Mouse (Mus musculus) forebrain, embryonic 15.5 days (tissue): ENCODE measurements at regions not wholly inside any gene's neighbourhood (a gene's known extent, or its start where the extent isn't known, plus 50 kb on each side); places are given as distances from the start of the nearest gene placed in this dataset.

ENCODE experiments used
- ATAC-seq: fragments of 200-750 bp; cut with Nextera tagmentation; replicated peaks from 2 replicates; pipeline ENCODE4 v1.8.0; 2017; ENCODE audit warnings: mild to moderate bottlenecking, moderate TSS enrichment, moderate library complexity
- H3K27ac ChIP-seq: fragments of 300-500 bp; sonication (generic); replicated peaks from 2 replicates; pipeline ENCODE4 v1.5.1; 2015; ENCODE audit warnings: mild to moderate bottlenecking, inconsistent platforms
- H3K27me3 ChIP-seq: fragments of 300-500 bp; sonication (generic); 2 replicates; pipeline ENCODE4 v1.6.1; 2015; ENCODE audit warnings: inconsistent platforms
- H3K36me3 ChIP-seq: fragments of 300-500 bp; sonication (generic); 2 replicates; pipeline ENCODE4 v1.6.1; 2015; ENCODE audit warnings: mild to moderate bottlenecking, inconsistent platforms
- H3K4me1 ChIP-seq: fragments of 300-500 bp; sonication (generic); 2 replicates; pipeline ENCODE4 v1.6.1; 2015; ENCODE audit warnings: inconsistent platforms
- H3K4me2 ChIP-seq: fragments of 300-500 bp; sonication (generic); replicated peaks from 2 replicates; pipeline ENCODE4 v1.6.1; 2015; ENCODE audit warnings: mild to moderate bottlenecking, inconsistent platforms
- H3K4me3 ChIP-seq: fragments of 300-500 bp; sonication (generic); 2 replicates; pipeline ENCODE4 v1.5.1; 2015; ENCODE audit warnings: mild to moderate bottlenecking, inconsistent platforms
- H3K9ac ChIP-seq: fragments of 300-500 bp; sonication (generic); replicated peaks from 2 replicates; pipeline ENCODE4 v1.6.1; 2015; ENCODE audit warnings: mild to moderate bottlenecking, inconsistent platforms
- H3K9me3 ChIP-seq: fragments of 300-500 bp; sonication (generic); 2 replicates; pipeline ENCODE4 v1.6.1; 2016; ENCODE audit warnings: inconsistent platforms
- WGBS: fragments of 180-500 bp; shearing (Covaris S2); methylation state at CpG from one replicate; pipeline ENCODE4 v1.1.7; 2015; ENCODE audit warnings: mixed read lengths; 5-methylcytosine and 5-hydroxymethylcytosine counted together

- no peak overlapping the region for H3K9ac ChIP-seq
- 87% methylated on average over 2 of the region's 2 CpGs for WGBS
- H3K27me3 ChIP-seq: no peaks in the 10 kb centered on the region
- H3K4me1 ChIP-seq: no peaks in the 10 kb centered on the region
- H3K9me3 ChIP-seq: no peaks in the 10 kb centered on the region
- no peaks in the 10 kb centered on the region for H3K36me3 ChIP-seq
- no peak for ATAC-seq
- H3K27ac ChIP-seq: no peak overlapping the region
- no peak overlapping the region for H3K4me2 ChIP-seq
- no peak overlapping the region for H3K4me3 ChIP-seq
Measured at GRCm38 (mm10) chr9:23535872-23536271, 313.0 kb downstream of the Bmper start.

DNA sequence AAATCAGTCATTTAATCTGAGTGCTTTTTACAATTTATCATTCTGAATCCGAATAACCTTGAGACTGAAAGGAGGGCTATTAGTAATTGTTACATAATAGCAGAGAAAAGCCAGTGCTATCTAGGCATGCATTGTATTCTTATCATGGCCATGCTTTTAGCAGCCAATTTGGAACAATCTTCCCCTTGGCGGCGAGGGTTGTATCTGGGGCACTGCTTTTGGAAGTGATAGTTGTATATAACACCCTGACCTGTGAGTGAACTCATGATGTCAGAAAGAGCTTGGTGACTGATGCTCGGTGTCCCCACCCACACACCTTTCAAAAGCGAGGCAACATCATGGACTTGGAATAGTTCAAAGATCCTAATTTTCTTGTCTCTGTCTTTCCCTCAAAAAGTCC is 315.2 kb downstream of the Bmper start:
- H3K4me3 ChIP-seq: no peak overlapping the region
- no peak overlapping the region for H3K4me2 ChIP-seq
- H3K27me3 ChIP-seq: no peaks in the 10 kb centered on the region
- H3K27ac ChIP-seq: no peak overlapping the region
- no peaks in the 10 kb centered on the region for H3K4me1 ChIP-seq
- no peaks in the 10 kb centered on the region for H3K36me3 ChIP-seq
- no peaks in the 10 kb centered on the region for H3K9me3 ChIP-seq
- WGBS: 75% methylated on average over 5 of the region's 5 CpGs
- ATAC-seq: no peak
- H3K9ac ChIP-seq: no peak overlapping the region

GRCm38 (mm10) chr9:23551692-23552091 is 328.8 kb downstream of the Bmper start:
- Histone ChIP-seq H3K4me2 (no peak overlapping the region), H3K9me3 (no peaks in the 10 kb centered on the region), H3K4me1 (no peaks in the 10 kb centered on the region; the same call in 1 of the 2 replicates), H3K27me3 (no peaks in the 10 kb centered on the region), H3K9ac (no peak overlapping the region), H3K27ac (0 out of 2 replicates have a peak overlapping the region, but pooled peaks have one; percentile 14), H3K36me3 (no peaks in the 10 kb centered on the region), H3K4me3 (no peak overlapping the region)
- WGBS: 33% methylated on average over 2 of the region's 2 CpGs
- ATAC-seq: no peak

DNA sequence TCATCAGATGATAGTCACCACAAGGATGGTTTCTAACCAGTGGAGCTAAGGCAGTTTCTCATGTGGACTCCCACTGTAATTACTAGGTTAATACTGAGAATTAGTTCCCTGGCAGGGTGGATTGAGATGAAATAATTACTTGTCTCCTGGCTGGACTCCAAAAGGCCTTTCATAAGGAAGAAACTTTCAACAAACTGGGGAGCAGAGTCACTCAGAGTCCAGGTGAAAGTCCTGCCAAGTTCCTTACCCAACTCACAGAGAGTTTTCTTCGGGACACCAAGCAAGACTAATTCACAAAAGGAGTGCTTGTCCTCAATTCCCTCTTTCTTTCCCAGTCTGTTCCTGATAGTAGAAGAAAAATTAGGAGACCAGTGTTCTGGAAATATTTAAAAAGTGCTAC is 330.9 kb downstream of the Bmper start:
- Histone ChIP-seq H3K36me3 (no peaks in the 10 kb centered on the region), H3K4me1 (no peaks in the 10 kb centered on the region; the same call in 1 of the 2 replicates), H3K9ac (no peak overlapping the region), H3K27ac (no peak overlapping the region), H3K4me3 (no peak overlapping the region), H3K9me3 (no peaks in the 10 kb centered on the region), H3K4me2 (no peak overlapping the region), H3K27me3 (no peaks in the 10 kb centered on the region)
- WGBS: 61% methylated on average over 1 of the region's 1 CpGs
- no peak for ATAC-seq

DNA sequence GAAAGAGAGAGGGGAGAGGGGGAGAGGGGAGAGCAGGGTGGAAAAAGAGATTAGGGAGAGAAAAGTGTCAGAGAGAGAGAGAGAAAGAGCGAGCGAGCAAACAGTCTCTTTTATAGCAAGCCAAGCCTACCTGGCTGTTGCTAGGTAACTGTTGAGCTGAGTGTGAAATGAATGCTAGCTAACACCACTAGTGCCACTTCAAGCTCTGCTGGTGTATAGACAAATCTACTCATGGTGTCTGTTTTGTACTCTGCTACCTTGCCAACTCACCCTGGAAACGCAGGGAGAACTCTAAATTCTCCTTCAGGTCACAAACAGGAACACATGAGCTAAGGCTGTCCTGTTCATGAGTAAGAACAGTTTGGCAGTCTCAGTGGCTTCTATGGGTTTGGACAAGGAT is 334.7 kb downstream of the Bmper start:
- Histone ChIP-seq H3K9ac (no peak overlapping the region), H3K27me3 (no peaks in the 10 kb centered on the region), H3K4me1 (0 out of 2 replicates have a peak, but pooled peaks cover 6% of the 10 kb centered on the region), H3K4me3 (no peak overlapping the region), H3K9me3 (no peaks in the 10 kb centered on the region), H3K36me3 (no peaks in the 10 kb centered on the region), H3K27ac (no peak overlapping the region), H3K4me2 (no peak overlapping the region)
- ATAC-seq: peak; percentile 70
- WGBS: 54% methylated on average over 3 of the region's 3 CpGs

DNA sequence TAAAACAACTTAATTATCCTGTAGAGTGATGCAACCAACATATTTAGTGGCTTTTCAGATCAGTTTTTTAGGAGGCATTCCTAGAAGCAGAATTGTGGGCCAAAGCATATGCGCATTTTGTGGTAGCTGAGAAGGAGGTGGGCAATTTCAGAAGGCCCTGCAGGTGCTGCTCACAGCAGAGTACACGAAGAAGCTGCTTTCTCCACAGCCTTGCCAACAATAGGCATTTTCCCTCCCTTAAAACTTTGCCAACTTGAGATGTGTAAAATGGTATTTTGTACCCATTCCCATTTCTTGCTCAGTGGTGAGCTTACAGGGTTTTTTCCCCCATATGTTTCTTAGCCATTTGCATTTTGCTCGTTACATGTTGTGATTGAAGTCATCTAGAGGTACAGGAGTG is 339.0 kb downstream of the Bmper start:
- no peak for ATAC-seq
- Histone ChIP-seq H3K36me3 (no peaks in the 10 kb centered on the region), H3K27ac (peak overlapping the region; percentile 54; the same call in 1 of the 2 replicates), H3K4me3 (no peak overlapping the region), H3K9me3 (no peaks in the 10 kb centered on the region), H3K9ac (no peak overlapping the region), H3K4me1 (0 out of 2 replicates have a peak, but pooled peaks cover 6% of the 10 kb centered on the region), H3K27me3 (no peaks in the 10 kb centered on the region), H3K4me2 (no peak overlapping the region)
- 41% methylated on average over 3 of the region's 3 CpGs for WGBS

DNA sequence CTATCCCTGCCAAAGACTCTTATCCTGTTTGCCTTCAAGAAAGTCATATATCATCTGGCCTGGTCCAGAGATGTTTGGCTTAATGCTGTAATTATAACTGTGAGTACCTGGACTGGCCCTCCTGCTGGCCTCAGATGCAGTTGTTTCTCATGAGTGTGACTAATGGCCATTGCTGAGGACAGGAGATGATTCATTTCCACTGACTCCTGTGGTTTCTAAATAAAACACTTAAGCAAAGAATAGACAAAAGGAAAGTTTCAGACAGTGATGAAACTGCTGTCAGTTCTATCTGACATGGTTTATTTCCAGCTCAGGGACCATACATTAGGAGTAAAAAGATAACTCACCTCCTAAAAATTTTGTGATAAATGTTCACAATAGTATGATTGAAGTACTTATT is 344.2 kb downstream of the Bmper start:
- H3K4me2 ChIP-seq: no peak overlapping the region
- H3K27ac ChIP-seq: no peak overlapping the region
- 0 out of 2 replicates have a peak, but pooled peaks cover 1% of the 10 kb centered on the region for H3K4me1 ChIP-seq
- ATAC-seq: no peak
- no peaks in the 10 kb centered on the region for H3K9me3 ChIP-seq
- no peaks in the 10 kb centered on the region for H3K27me3 ChIP-seq
- H3K4me3 ChIP-seq: no peak overlapping the region
- no peaks in the 10 kb centered on the region for H3K36me3 ChIP-seq
- H3K9ac ChIP-seq: no peak overlapping the region

- no peak overlapping the region for H3K4me2 ChIP-seq
- no peak for ATAC-seq
- H3K27ac ChIP-seq: no peak overlapping the region
- 71% methylated on average over 8 of the region's 8 CpGs for whole genome bisulfite sequencing
- H3K27me3 ChIP-seq: no peaks in the 10 kb centered on the region
- H3K4me3 ChIP-seq: no peak overlapping the region
- no peak overlapping the region for H3K9ac ChIP-seq
- no peaks in the 10 kb centered on the region for H3K9me3 ChIP-seq
- no peaks in the 10 kb centered on the region for H3K4me1 ChIP-seq
- H3K36me3 ChIP-seq: no peaks in the 10 kb centered on the region
Measured at GRCm38 (mm10) chr9:23570150-23570549, 347.3 kb downstream of the Bmper start.

GRCm38 (mm10) chr9:23576314-23576713 is 353.4 kb downstream of the Bmper start:
- H3K4me3 ChIP-seq: no peak overlapping the region
- no peak overlapping the region for H3K4me2 ChIP-seq
- H3K27ac ChIP-seq: peak overlapping the region; percentile 45; the same call in 1 of the 2 replicates
- no peaks in the 10 kb centered on the region for H3K27me3 ChIP-seq
- no peaks in the 10 kb centered on the region for H3K9me3 ChIP-seq
- ATAC-seq: no peak; the same call in 1 of the 2 replicates
- 59% methylated on average over 2 of the region's 2 CpGs for WGBS
- peaks cover 21% of the 10 kb centered on the region for H3K4me1 ChIP-seq
- no peak overlapping the region for H3K9ac ChIP-seq
- H3K36me3 ChIP-seq: no peaks in the 10 kb centered on the region

- Histone ChIP-seq H3K36me3 (no peaks in the 10 kb centered on the region), H3K27ac (peak overlapping the region; percentile 86), H3K9ac (no peak overlapping the region), H3K27me3 (no peaks in the 10 kb centered on the region), H3K9me3 (no peaks in the 10 kb centered on the region), H3K4me2 (no peak overlapping the region), H3K4me1 (peaks cover 31% of the 10 kb centered on the region), H3K4me3 (no peak overlapping the region)
- WGBS: 38% methylated on average over 6 of the region's 6 CpGs
- peak; percentile 81 for ATAC-seq
Measured at GRCm38 (mm10) chr9:23580155-23580554, 357.3 kb downstream of the Bmper start.

- WGBS: 4% methylated on average over 6 of the region's 6 CpGs
- Histone ChIP-seq H3K4me1 (peaks cover 31% of the 10 kb centered on the region), H3K9me3 (no peaks in the 10 kb centered on the region), H3K4me3 (no peak overlapping the region), H3K27me3 (no peaks in the 10 kb centered on the region), H3K9ac (no peak overlapping the region), H3K4me2 (no peak overlapping the region), H3K27ac (peak overlapping the region; percentile 86), H3K36me3 (no peaks in the 10 kb centered on the region)
- ATAC-seq: peak; percentile 88
Measured at GRCm38 (mm10) chr9:23581039-23581606, 358.2 kb downstream of the Bmper start.

DNA sequence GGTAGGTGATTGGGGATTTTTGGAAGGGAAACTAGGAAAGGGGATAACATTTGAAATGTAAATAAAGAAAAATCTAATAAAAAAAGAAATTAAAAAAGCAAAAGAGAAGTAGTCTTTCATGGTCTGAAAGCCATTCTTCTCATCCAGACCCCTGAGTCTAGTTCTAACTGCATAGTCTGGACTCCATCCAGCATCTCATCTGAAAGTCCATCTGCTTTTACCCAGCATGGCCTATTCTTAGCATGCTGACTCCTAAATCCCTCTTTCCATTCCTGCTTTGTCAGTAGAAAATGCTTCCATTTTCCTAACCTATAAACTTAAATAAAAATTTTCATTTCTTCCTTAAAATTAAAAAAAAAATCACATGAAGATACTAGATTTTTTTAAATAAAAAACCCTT is 361.7 kb downstream of the Bmper start:
- Histone ChIP-seq H3K36me3 (no peaks in the 10 kb centered on the region), H3K9ac (no peak overlapping the region), H3K27me3 (no peaks in the 10 kb centered on the region), H3K4me3 (no peak overlapping the region), H3K4me2 (no peak overlapping the region), H3K4me1 (peaks cover 24% of the 10 kb centered on the region), H3K9me3 (no peaks in the 10 kb centered on the region), H3K27ac (no peak overlapping the region)
- ATAC-seq: no peak

DNA sequence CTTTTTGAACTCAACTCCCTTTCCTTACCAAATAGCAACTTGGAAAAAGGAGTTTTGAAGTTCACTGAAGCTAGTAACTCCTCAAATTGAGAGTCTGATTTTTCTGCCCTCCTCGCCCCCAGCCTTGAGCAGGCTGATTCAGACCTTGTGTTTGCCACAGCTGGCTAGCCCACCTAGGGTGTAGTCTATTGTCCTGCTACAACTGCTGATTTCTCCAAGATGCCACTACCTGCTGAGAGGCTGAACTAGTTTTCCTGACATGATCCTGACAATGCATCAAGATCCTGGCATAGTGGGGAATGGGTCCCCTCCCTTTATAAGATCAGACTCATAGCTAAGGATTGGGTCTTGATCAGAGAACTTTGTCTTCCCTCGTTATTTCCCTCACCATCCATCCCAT is 366.1 kb downstream of the Bmper start:
- no peak overlapping the region for H3K4me3 ChIP-seq
- no peak overlapping the region for H3K9ac ChIP-seq
- H3K9me3 ChIP-seq: no peaks in the 10 kb centered on the region
- H3K27ac ChIP-seq: no peak overlapping the region
- H3K4me1 ChIP-seq: no peaks in the 10 kb centered on the region
- no peak for ATAC-seq
- H3K4me2 ChIP-seq: no peak overlapping the region
- no peaks in the 10 kb centered on the region for H3K27me3 ChIP-seq
- WGBS: 34% methylated on average over 2 of the region's 2 CpGs
- no peaks in the 10 kb centered on the region for H3K36me3 ChIP-seq
